ENCODE assay signal across 23 mouse cellular contexts in genomic region chr15:86919704-86920103, GRCm38 (mm10).
DNase-seq lines count a peak whose midpoint lies in the region; ATAC-seq and TF ChIP-seq lines count a peak whose summit lies in the region.
"Had no signal": no experiment of that assay in that cellular context is flagged by ENCODE, and none has a peak within 500 bp of the region (broad histone marks: within the 10 kb centered on the region; RNA-seq: fewer than 3 reads in every experiment).

No protein-coding gene starts in this region.

- no peak for TF ChIP-seq EP300 in lung, postnatal 0 days (IDR thresholded peaks at IDR 0.05)

- DNase-seq in cerebellum, postnatal 10 days = peak; percentile 43 to 67
- no peak for DNase-seq in cerebellum, adult 11 months
- DNase-seq in neural tube, embryonic 10.5 days (ENCODE audit: extremely low spot score, low spot score) = no peak
- DNase-seq in lung, postnatal 0 days (ENCODE audit: low spot score) = no peak
- DNase-seq in kidney, adult 9 months = no peak
- DNase-seq: adrenal gland, postnatal 10 days; gastrocnemius, adult 2 months; heart, postnatal 10 days; kidney, adult 18-20 months; kidney, postnatal 14 days; lung, adult 18-20 months; thymus, adult 18-20 months; thymus, postnatal 4 days had no signal

- ATAC-seq in neural tube, embryonic 12.5 days (ENCODE audit: low FRiP score, low read depth) = no peak
- peak; percentile 58; the same call in 1 of the 2 replicates for ATAC-seq in hindbrain, embryonic 15.5 days (ENCODE audit: low FRiP score, low read depth)
- peak; percentile 56; the same call in 1 of the 2 replicates for ATAC-seq in midbrain, embryonic 15.5 days (replicated peaks)
- no peak for ATAC-seq in lung, postnatal 0 days
- ATAC-seq: Patski had no signal

- H3K4me2 ChIP-seq in neural tube, embryonic 12.5 days (replicated peaks) = 0 out of 2 replicates have a peak overlapping the region, but pooled peaks have one; percentile 17
- H3K4me2 ChIP-seq in hindbrain, embryonic 15.5 days = no peak overlapping the region
- peak overlapping the region; percentile 1; the same call in 1 of the 2 replicates for H3K4me2 ChIP-seq in midbrain, embryonic 15.5 days
- no peak overlapping the region for H3K4me2 ChIP-seq in lung, postnatal 0 days (replicated peaks; ENCODE audit: low read depth, low read length)
- H3K4me2 ChIP-seq: embryonic facial prominence, embryonic 15.5 days; liver, embryonic 11.5 days; stomach, embryonic 15.5 days had no signal

- H3K4me1 ChIP-seq in neural tube, embryonic 12.5 days = peaks cover 24% of the 10 kb centered on the region
- peaks cover 26% of the 10 kb centered on the region for H3K4me1 ChIP-seq in hindbrain, embryonic 15.5 days (replicated peaks)
- peaks cover 26% of the 10 kb centered on the region for H3K4me1 ChIP-seq in midbrain, embryonic 15.5 days
- H3K4me1 ChIP-seq in lung, postnatal 0 days (ENCODE audit: insufficient read depth, low read depth, low read length) = no peaks in the 10 kb centered on the region
- H3K4me1 ChIP-seq: heart, embryonic 10.5 days; megakaryocyte, embryonic 14.5 days; stomach, embryonic 15.5 days had no signal

- no peak overlapping the region for H3K4me3 ChIP-seq in neural tube, embryonic 12.5 days
- H3K4me3 ChIP-seq in hindbrain, embryonic 15.5 days = no peak overlapping the region
- no peak overlapping the region for H3K4me3 ChIP-seq in midbrain, embryonic 15.5 days
- H3K4me3 ChIP-seq in lung, postnatal 0 days (ENCODE audit: low read depth, low read length) = no peak overlapping the region
- H3K4me3 ChIP-seq: embryonic facial prominence, embryonic 15.5 days; gastrocnemius, adult 2 months; heart, embryonic 10.5 days; megakaryocyte, embryonic 14.5 days; myocyte; stomach, embryonic 15.5 days had no signal

- no peaks in the 10 kb centered on the region for H3K9me3 ChIP-seq in neural tube, embryonic 12.5 days
- no peaks in the 10 kb centered on the region for H3K9me3 ChIP-seq in hindbrain, embryonic 15.5 days
- H3K9me3 ChIP-seq in midbrain, embryonic 15.5 days = no peaks in the 10 kb centered on the region
- no peaks in the 10 kb centered on the region for H3K9me3 ChIP-seq in lung, postnatal 0 days (ENCODE audit: low read length)
- H3K9me3 ChIP-seq: embryonic facial prominence, embryonic 15.5 days; heart, embryonic 10.5 days; stomach, embryonic 15.5 days had no signal

- WGBS in neural tube, embryonic 12.5 days = 58% methylated on average over 8 of the region's 8 CpGs
- WGBS in hindbrain, embryonic 15.5 days = 25% methylated on average over 8 of the region's 8 CpGs
- 19% methylated on average over 8 of the region's 8 CpGs for WGBS in midbrain, embryonic 15.5 days
- WGBS in lung, postnatal 0 days = 55% methylated on average over 8 of the region's 8 CpGs

- TF ChIP-seq CTCF in lung, postnatal 0 days (IDR thresholded peaks at IDR 0.05) = no peak

- H3K9ac ChIP-seq in neural tube, embryonic 12.5 days = no peak overlapping the region
- no peak overlapping the region for H3K9ac ChIP-seq in hindbrain, embryonic 15.5 days
- no peak overlapping the region for H3K9ac ChIP-seq in midbrain, embryonic 15.5 days
- H3K9ac ChIP-seq in lung, postnatal 0 days (replicated peaks; ENCODE audit: low read depth) = no peak overlapping the region
- H3K9ac ChIP-seq: embryonic facial prominence, embryonic 15.5 days; stomach, embryonic 15.5 days had no signal

- H3K27me3 ChIP-seq in neural tube, embryonic 12.5 days (replicated peaks) = no peaks in the 10 kb centered on the region
- H3K27me3 ChIP-seq in hindbrain, embryonic 15.5 days = no peaks in the 10 kb centered on the region
- no peaks in the 10 kb centered on the region for H3K27me3 ChIP-seq in midbrain, embryonic 15.5 days (replicated peaks)
- no peaks in the 10 kb centered on the region for H3K27me3 ChIP-seq in lung, postnatal 0 days (replicated peaks; ENCODE audit: insufficient read depth, low read length)
- H3K27me3 ChIP-seq: embryonic facial prominence, embryonic 15.5 days; megakaryocyte, embryonic 14.5 days; Patski; stomach, embryonic 15.5 days had no signal

- H3K36me3 ChIP-seq in neural tube, embryonic 12.5 days = no peaks in the 10 kb centered on the region
- H3K36me3 ChIP-seq in hindbrain, embryonic 15.5 days = no peaks in the 10 kb centered on the region
- H3K36me3 ChIP-seq in midbrain, embryonic 15.5 days (replicated peaks) = no peaks in the 10 kb centered on the region
- H3K36me3 ChIP-seq in lung, postnatal 0 days (ENCODE audit: insufficient read depth, low read length) = no peaks in the 10 kb centered on the region
- H3K36me3 ChIP-seq: embryonic facial prominence, embryonic 15.5 days; heart, embryonic 10.5 days; stomach, embryonic 15.5 days had no signal

- no peak overlapping the region for H3K27ac ChIP-seq in neural tube, embryonic 12.5 days
- H3K27ac ChIP-seq in hindbrain, embryonic 15.5 days (replicated peaks) = no peak overlapping the region
- peak overlapping the region; percentile 49 for H3K27ac ChIP-seq in midbrain, embryonic 15.5 days
- H3K27ac ChIP-seq in lung, postnatal 0 days (ENCODE audit: low read length) = no peak overlapping the region
- H3K27ac ChIP-seq: embryonic facial prominence, embryonic 15.5 days; gastrocnemius, adult 2 months; heart, embryonic 10.5 days; stomach, embryonic 15.5 days had no signal

Comparison
In these comparisons a context has a peak if more than half of its experiments do, and no peak if none do; other contexts are left out.
1. DNase-seq: peak in cerebellum, postnatal 10 days (2 of 2); none in cerebellum, adult 11 months (single experiment), neural tube, embryonic 10.5 days (single experiment), lung, postnatal 0 days (single experiment) and kidney, adult 9 months (single experiment).
2. ATAC-seq: peak in hindbrain, embryonic 15.5 days (single experiment) and midbrain, embryonic 15.5 days (single experiment); none in neural tube, embryonic 12.5 days (single experiment) and lung, postnatal 0 days (single experiment).
3. H3K4me2 ChIP-seq: peak in neural tube, embryonic 12.5 days (single experiment) and midbrain, embryonic 15.5 days (single experiment); none in hindbrain, embryonic 15.5 days (single experiment) and lung, postnatal 0 days (single experiment).